Mouse (Mus musculus): ENCODE measurements around the gene Serpina7. TPM values are rescaled to one million over a fixed set of nuclear protein-coding genes. Genes with fewer than 3 reads are reported as not detected.

Gene Serpina7
- total RNA-seq (2014; rRNA removed): 26.9 and 30.1 TPM in 2 replicates
- 2.1 and 4.3 TPM in 2 replicates for polyA plus RNA-seq (2012; rRNA removed)

- Histone ChIP-seq H3K36me3 (ENCODE audit: control insufficient read depth, insufficient read depth, low read length) (no peaks in the 10 kb centered on the region), H3K27ac (replicated peaks; ENCODE audit: insufficient read depth, low read depth, low read length) (no peak within 1 kb of the TSS), H3K79me2 (ENCODE audit: control insufficient read depth, insufficient read depth, low read length) (no peaks in the 10 kb centered on the region), H3K4me3 (ENCODE audit: insufficient read depth, low read depth, low read length) (no peak within 1 kb of the TSS), H3K4me1 (ENCODE audit: control insufficient read depth, insufficient read depth, low read length) (peaks cover 6% of the 10 kb centered on the region; the same call in 1 of the 2 replicates), H3K9ac (ENCODE audit: low read depth, low read length) (no peak within 1 kb of the TSS), H3K27me3 (ENCODE audit: control insufficient read depth, insufficient read depth, low read length) (no peaks in the 10 kb centered on the region)
- no peak for TF ChIP-seq CTCF (IDR thresholded peaks at IDR 0.05; ENCODE audit: low read depth, low read length)
- TF ChIP-seq POLR2A (IDR thresholded peaks at IDR 0.05; ENCODE audit: extremely low read depth, insufficient read depth, low read length): no peak
- peak; percentile 92 for DNase-seq (ENCODE audit: extremely low read depth, low read depth, low spot score)
Observed at GRCm38 (mm10) chrX:139085077-139085476, at the start of gene Serpina7. Gene Serpina7 (minus strand): TSS chrX:139085236.

DNA sequence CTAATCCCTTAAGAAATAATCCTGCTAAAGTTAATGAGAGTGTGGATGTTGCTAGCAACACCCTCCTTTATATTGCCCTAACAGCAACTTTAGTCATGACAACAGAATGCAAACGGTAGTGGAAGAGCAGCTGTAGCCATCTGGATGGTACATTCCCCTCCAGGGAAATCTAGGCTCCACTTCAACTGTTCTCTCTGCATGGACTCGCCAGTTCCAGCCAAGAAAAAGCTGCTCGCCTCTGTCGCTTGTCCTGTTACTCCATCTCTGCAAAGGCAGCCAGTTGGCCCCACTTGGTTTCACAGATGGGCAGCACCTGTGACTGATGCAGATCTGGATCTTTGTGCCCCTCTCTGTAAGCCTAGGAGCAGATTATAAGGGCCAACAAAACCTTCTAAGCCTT lies 49.0 kb upstream of the Serpina7 start:
- 77% methylated on average over 4 of the region's 4 CpGs for WGBS
- Histone ChIP-seq H3K27ac (replicated peaks; ENCODE audit: insufficient read depth, low read depth, low read length) (no peak overlapping the region), H3K27me3 (ENCODE audit: control insufficient read depth, insufficient read depth, low read length) (no peaks in the 10 kb centered on the region), H3K9ac (ENCODE audit: low read depth, low read length) (no peak overlapping the region), H3K4me3 (ENCODE audit: insufficient read depth, low read depth, low read length) (no peak overlapping the region), H3K79me2 (ENCODE audit: control insufficient read depth, insufficient read depth, low read length) (no peaks in the 10 kb centered on the region), H3K36me3 (ENCODE audit: control insufficient read depth, insufficient read depth, low read length) (no peaks in the 10 kb centered on the region), H3K4me1 (ENCODE audit: control insufficient read depth, insufficient read depth, low read length) (no peaks in the 10 kb centered on the region)
- TF ChIP-seq CTCF (IDR thresholded peaks at IDR 0.05; ENCODE audit: low read depth, low read length) (no peak), POLR2A (IDR thresholded peaks at IDR 0.05; ENCODE audit: extremely low read depth, insufficient read depth, low read length) (no peak)
- DNase-seq (ENCODE audit: extremely low read depth, low read depth, low spot score): no peak

- Histone ChIP-seq H3K36me3 (ENCODE audit: control insufficient read depth, insufficient read depth, low read length) (no peaks in the 10 kb centered on the region), H3K27me3 (ENCODE audit: control insufficient read depth, insufficient read depth, low read length) (no peaks in the 10 kb centered on the region), H3K79me2 (ENCODE audit: control insufficient read depth, insufficient read depth, low read length) (no peaks in the 10 kb centered on the region), H3K4me3 (ENCODE audit: insufficient read depth, low read depth, low read length) (no peak overlapping the region), H3K9ac (ENCODE audit: low read depth, low read length) (no peak overlapping the region), H3K27ac (replicated peaks; ENCODE audit: insufficient read depth, low read depth, low read length) (no peak overlapping the region), H3K4me1 (ENCODE audit: control insufficient read depth, insufficient read depth, low read length) (no peaks in the 10 kb centered on the region)
- TF ChIP-seq CTCF (IDR thresholded peaks at IDR 0.05; ENCODE audit: low read depth, low read length): no peak
- TF ChIP-seq POLR2A (IDR thresholded peaks at IDR 0.05; ENCODE audit: extremely low read depth, insufficient read depth, low read length): no peak
- WGBS: 65% methylated on average over 1 of the region's 1 CpGs
- no peak for DNase-seq (ENCODE audit: extremely low read depth, low read depth, low spot score)
Observed at GRCm38 (mm10) chrX:139097197-139097596, 12.2 kb upstream of the Serpina7 start.

- no peak for DNase-seq (ENCODE audit: extremely low read depth, low read depth, low spot score)
- Histone ChIP-seq H3K9ac (ENCODE audit: low read depth, low read length) (no peak within 1 kb of the TSS), H3K4me1 (ENCODE audit: control insufficient read depth, insufficient read depth, low read length) (peaks cover 6% of the 10 kb centered on the region; the same call in 1 of the 2 replicates), H3K4me3 (ENCODE audit: insufficient read depth, low read depth, low read length) (no peak within 1 kb of the TSS), H3K27me3 (ENCODE audit: control insufficient read depth, insufficient read depth, low read length) (no peaks in the 10 kb centered on the region), H3K27ac (replicated peaks; ENCODE audit: insufficient read depth, low read depth, low read length) (no peak within 1 kb of the TSS), H3K79me2 (ENCODE audit: control insufficient read depth, insufficient read depth, low read length) (no peaks in the 10 kb centered on the region), H3K36me3 (ENCODE audit: control insufficient read depth, insufficient read depth, low read length) (no peaks in the 10 kb centered on the region)
- WGBS: 90% methylated on average over 1 of the region's 1 CpGs
- TF ChIP-seq CTCF (IDR thresholded peaks at IDR 0.05; ENCODE audit: low read depth, low read length): no peak
- no peak for TF ChIP-seq POLR2A (IDR thresholded peaks at IDR 0.05; ENCODE audit: extremely low read depth, insufficient read depth, low read length)
Observed at GRCm38 (mm10) chrX:139085943-139086342, 907 bp upstream of the Serpina7 start, which contains the start of gene 4930513O06Rik. Gene 4930513O06Rik (plus strand): TSS chrX:139086243.

DNA sequence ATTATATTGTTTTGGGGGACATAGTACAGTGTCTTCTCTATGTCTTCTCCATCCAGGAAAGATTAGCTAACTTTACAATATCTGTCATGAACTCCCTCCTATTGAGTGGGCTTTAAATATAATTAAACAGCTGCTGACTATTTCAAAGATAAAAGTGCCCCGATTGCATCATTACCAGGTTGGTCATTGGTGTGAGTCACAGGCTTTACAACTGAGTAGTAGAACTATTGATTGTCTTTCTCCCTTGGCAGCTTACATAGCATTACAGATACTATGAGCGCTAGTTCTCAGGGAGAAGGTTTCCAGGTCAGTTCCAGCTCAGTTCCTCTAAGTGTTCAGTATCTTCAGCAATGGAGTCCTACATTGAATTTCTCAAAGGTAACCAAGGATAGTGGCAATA lies 6.5 kb downstream of the Serpina7 start:
- 29% methylated on average over 2 of the region's 2 CpGs for WGBS
- H3K9ac ChIP-seq (ENCODE audit: low read depth, low read length): no peak overlapping the region
- peak; percentile 67 for DNase-seq (ENCODE audit: extremely low read depth, low read depth, low spot score)

DNA sequence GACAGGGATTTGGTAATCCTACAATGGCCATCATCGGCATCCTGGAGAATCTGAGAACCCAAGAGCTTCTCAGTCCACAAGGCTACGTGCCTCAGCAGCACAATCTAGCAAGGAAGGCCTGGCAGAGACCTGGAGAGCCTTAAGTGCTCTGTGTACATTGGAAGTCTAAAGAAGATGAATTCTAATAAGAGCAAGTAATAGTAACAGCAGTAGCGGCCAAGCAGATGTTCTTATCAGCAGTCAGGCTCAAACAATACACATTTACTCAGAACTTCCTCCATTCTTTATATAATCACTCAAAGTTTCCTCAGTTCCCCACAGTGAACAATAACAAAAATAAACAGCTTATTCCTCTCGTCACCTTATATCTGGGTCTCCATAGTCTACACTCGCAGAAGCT lies 21.0 kb downstream of the Serpina7 start:
- no peaks in the 10 kb centered on the region for H3K27me3 ChIP-seq (ENCODE audit: control insufficient read depth, insufficient read depth, low read length)
- TF ChIP-seq CTCF (IDR thresholded peaks at IDR 0.05; ENCODE audit: low read depth, low read length) (no peak), POLR2A (IDR thresholded peaks at IDR 0.05; ENCODE audit: extremely low read depth, insufficient read depth, low read length) (no peak)
- no peaks in the 10 kb centered on the region for H3K79me2 ChIP-seq (ENCODE audit: control insufficient read depth, insufficient read depth, low read length)
- no peak for DNase-seq (ENCODE audit: extremely low read depth, low read depth, low spot score)
- no peaks in the 10 kb centered on the region for H3K36me3 ChIP-seq (ENCODE audit: control insufficient read depth, insufficient read depth, low read length)
- WGBS: 74% methylated on average over 5 of the region's 5 CpGs
- no peaks in the 10 kb centered on the region for H3K4me1 ChIP-seq (ENCODE audit: control insufficient read depth, insufficient read depth, low read length)
- no peak overlapping the region for H3K27ac ChIP-seq (replicated peaks; ENCODE audit: insufficient read depth, low read depth, low read length)
- H3K4me3 ChIP-seq (ENCODE audit: insufficient read depth, low read depth, low read length): no peak overlapping the region
- H3K9ac ChIP-seq (ENCODE audit: low read depth, low read length): no peak overlapping the region

More for the DNA sequence above, 6.5 kb downstream of the Serpina7 start:
- Histone ChIP-seq H3K79me2 (ENCODE audit: control insufficient read depth, insufficient read depth, low read length) (no peaks in the 10 kb centered on the region), H3K27me3 (ENCODE audit: control insufficient read depth, insufficient read depth, low read length) (no peaks in the 10 kb centered on the region), H3K36me3 (ENCODE audit: control insufficient read depth, insufficient read depth, low read length) (no peaks in the 10 kb centered on the region), H3K4me3 (ENCODE audit: insufficient read depth, low read depth, low read length) (no peak overlapping the region), H3K4me1 (ENCODE audit: control insufficient read depth, insufficient read depth, low read length) (no peaks in the 10 kb centered on the region), H3K27ac (replicated peaks; ENCODE audit: insufficient read depth, low read depth, low read length) (no peak overlapping the region)
- TF ChIP-seq POLR2A (IDR thresholded peaks at IDR 0.05; ENCODE audit: extremely low read depth, insufficient read depth, low read length): no peak
- no peak for TF ChIP-seq CTCF (IDR thresholded peaks at IDR 0.05; ENCODE audit: low read depth, low read length)
